Mouse (Mus musculus): Measurements from ENCODE around the gene Galnt16.

- TF ChIP-seq CTCF (IDR thresholded peaks at IDR 0.05; ENCODE audit: low read depth) (no peak), EP300 (optimal IDR thresholded peaks at IDR 0.05) (no peak)
These were observed 136.6 kb downstream of the Galnt16 start for GRCm38 (mm10) chr12:80654659-80655025.

All from stomach, postnatal 0 days (tissue).